Mouse (Mus musculus) hindbrain, embryonic 14.5 days (tissue): ENCODE results near the gene Uevld. TPM values are rescaled to one million over a fixed set of nuclear protein-coding genes. Genes with fewer than 3 reads are reported as not detected.

Experiments used
- ATAC-seq: fragments of 200-750 bp; cut with Nextera tagmentation; 2 replicates; pipeline ENCODE4 v1.8.0; 2017; ENCODE audit warnings: moderate number of reproducible peaks, mild to moderate bottlenecking, moderate TSS enrichment, moderate library complexity; ENCODE audit not compliant: low FRiP score
- DNase-seq: peaks from one replicate; pipeline ENCODE4 v3.0.0-alpha.2; 2015; ENCODE audit warnings: low spot score
- H3K27ac ChIP-seq: fragments of 300-500 bp; sonication (generic); 2 replicates; pipeline ENCODE4 v1.5.1; 2014; ENCODE audit warnings: mild to moderate bottlenecking, moderate library complexity
- H3K27me3 ChIP-seq: fragments of 300-500 bp; sonication (generic); 2 replicates; pipeline ENCODE4 v1.6.1; 2014; ENCODE audit warnings: mild to moderate bottlenecking, low read length, mixed read lengths; ENCODE audit not compliant: control insufficient read depth, insufficient read depth
- H3K36me3 ChIP-seq: fragments of 300-500 bp; sonication (generic); replicated peaks from 2 replicates; pipeline ENCODE4 v1.6.1; 2014; ENCODE audit not compliant: control insufficient read depth, insufficient read depth
- H3K4me1 ChIP-seq: fragments of 300-500 bp; sonication (generic); replicated peaks from 2 replicates; pipeline ENCODE4 v1.6.1; 2014; ENCODE audit warnings: antibody characterized with exemption, low read length, mixed read lengths; ENCODE audit not compliant: control insufficient read depth, insufficient read depth
- H3K4me2 ChIP-seq: fragments of 300-500 bp; sonication (generic); replicated peaks from 2 replicates; pipeline ENCODE4 v1.6.1; 2014; ENCODE audit warnings: mild to moderate bottlenecking, moderate library complexity
- H3K4me3 ChIP-seq: fragments of 300-500 bp; sonication (generic); replicated peaks from 2 replicates; pipeline ENCODE4 v1.5.1; 2014; ENCODE audit warnings: mild to moderate bottlenecking, low read length
- H3K9ac ChIP-seq: fragments of 300-500 bp; sonication (generic); 2 replicates; pipeline ENCODE4 v1.6.1; 2014
- H3K9me3 ChIP-seq: fragments of 300-500 bp; sonication (generic); 2 replicates; pipeline ENCODE4 v1.6.1; 2016; ENCODE audit warnings: low read length; ENCODE audit not compliant: control insufficient read depth
- WGBS: fragments of 180-500 bp; shearing (Covaris S2); extraction: QIAGEN DNeasy Blood & Tissue Kit; methylation state at CpG from one replicate; pipeline ENCODE4 v1.1.7; 2014; 5-methylcytosine and 5-hydroxymethylcytosine counted together
- polyA plus RNA-seq: library from polyadenylated mRNA; unstranded; fragments of >200 nt; fragmentation: Nextera tagmentation; extraction: Ambion mirVana; gene quantifications from 2 replicates; pipeline ENCODE4 v1.2.1, GENCODE M21; 2014

Uevld gene
- 5.3 and 5.6 TPM in 2 replicates for polyA plus RNA-seq

DNA sequence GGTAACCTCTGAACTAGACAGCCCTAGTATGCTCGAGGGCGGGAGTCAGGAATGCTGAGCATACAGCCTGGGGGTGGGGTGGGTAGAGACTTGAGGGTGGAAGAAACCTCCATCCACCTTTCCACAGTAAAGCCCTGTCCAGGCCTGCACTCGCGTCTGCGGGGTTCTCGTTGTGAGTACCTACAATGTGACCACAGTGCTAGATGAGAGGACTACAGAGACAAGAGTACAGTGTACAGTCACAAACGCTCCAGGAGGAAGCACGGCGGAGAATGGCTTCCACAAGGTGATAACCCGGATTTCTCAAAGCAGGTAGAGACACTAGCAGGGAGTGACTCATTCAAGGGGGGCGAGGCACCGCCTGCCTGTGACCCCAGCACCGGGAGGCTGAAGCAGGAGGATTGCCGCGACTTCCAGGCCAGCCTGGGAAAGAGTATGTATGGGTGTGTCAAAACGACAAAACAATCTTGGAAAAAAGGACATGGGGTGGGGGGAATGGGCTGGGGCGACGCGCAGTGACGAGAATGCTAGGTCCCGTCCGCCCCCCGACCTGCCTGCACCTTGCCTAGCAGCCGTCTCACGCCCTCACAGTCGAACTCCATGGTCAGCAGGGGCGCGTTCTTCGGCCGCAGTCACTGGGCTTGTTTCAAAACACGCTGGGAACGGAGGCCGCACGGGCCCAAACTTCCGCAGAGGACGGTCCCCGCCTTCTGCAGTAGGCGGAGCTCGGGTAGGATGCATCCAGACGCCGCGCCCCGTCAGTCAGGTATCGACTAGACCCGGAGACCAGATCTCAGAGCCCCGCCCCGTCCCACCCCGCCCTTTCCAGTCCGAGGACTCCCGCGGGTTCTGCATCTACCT is at the start of gene Uevld:
TSS of gene Uevld (minus strand) at position 697 of the 861 bp plus-strand sequence.
- DNase-seq = peak; percentile 89
- ATAC-seq = peak; percentile 93
- Histone ChIP-seq H3K36me3 (peaks cover 19% of the 10 kb centered on the region), H3K4me2 (peak within 1 kb of the TSS; percentile 83), H3K9ac (peak within 1 kb of the TSS; percentile 80), H3K27ac (peak within 1 kb of the TSS; percentile 38; the same call in 1 of the 2 replicates), H3K27me3 (no peaks in the 10 kb centered on the region), H3K4me3 (peak within 1 kb of the TSS; percentile 69), H3K4me1 (0 out of 2 replicates have a peak, but pooled peaks cover 3% of the 10 kb centered on the region), H3K9me3 (no peaks in the 10 kb centered on the region)
- 1% methylated on average over 49 of the region's 51 CpGs for WGBS

DNA sequence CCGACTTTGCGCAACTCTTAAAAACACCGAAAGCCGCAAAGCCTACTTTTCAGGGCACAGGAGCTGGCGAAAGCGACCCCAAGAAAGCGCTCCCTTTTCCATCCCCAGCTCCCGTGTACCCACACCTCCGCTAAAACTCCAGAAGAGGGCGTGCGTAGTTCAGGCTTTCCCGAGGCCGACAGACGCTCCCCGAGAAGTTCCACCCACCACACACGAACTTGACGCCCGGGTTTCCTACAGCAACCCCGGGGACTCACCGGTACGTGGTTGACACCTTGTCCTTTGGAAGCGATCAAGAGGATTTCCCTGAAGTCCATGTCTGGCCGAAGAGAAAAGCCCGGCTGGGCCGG is 49.5 kb upstream of the Uevld start:
- Histone ChIP-seq H3K4me2 (peak overlapping the region; percentile 90), H3K9ac (peak overlapping the region; percentile 76), H3K36me3 (no peaks in the 10 kb centered on the region), H3K4me1 (peaks cover 34% of the 10 kb centered on the region), H3K27ac (peak overlapping the region; percentile 91), H3K27me3 (no peaks in the 10 kb centered on the region), H3K4me3 (peak overlapping the region; percentile 75), H3K9me3 (no peaks in the 10 kb centered on the region)
- DNase-seq = no peak
- ATAC-seq = peak; percentile 64
- under 1% methylated on average over 25 of the region's 25 CpGs for WGBS

- DNase-seq = no peak
- Histone ChIP-seq H3K36me3 (no peaks in the 10 kb centered on the region), H3K27ac (peak overlapping the region; percentile 91; the same call in 1 of the 2 replicates), H3K9me3 (no peaks in the 10 kb centered on the region), H3K4me2 (peak overlapping the region; percentile 90), H3K27me3 (no peaks in the 10 kb centered on the region), H3K9ac (peak overlapping the region; percentile 76), H3K4me3 (peak overlapping the region; percentile 75), H3K4me1 (peaks cover 39% of the 10 kb centered on the region)
- 25% methylated on average over 21 of the region's 21 CpGs for WGBS
- no peak; the same call in 1 of the 2 replicates for ATAC-seq
These were observed 48.9 kb upstream of the Uevld start for GRCm38 (mm10) chr7:47007109-47007780.

DNA sequence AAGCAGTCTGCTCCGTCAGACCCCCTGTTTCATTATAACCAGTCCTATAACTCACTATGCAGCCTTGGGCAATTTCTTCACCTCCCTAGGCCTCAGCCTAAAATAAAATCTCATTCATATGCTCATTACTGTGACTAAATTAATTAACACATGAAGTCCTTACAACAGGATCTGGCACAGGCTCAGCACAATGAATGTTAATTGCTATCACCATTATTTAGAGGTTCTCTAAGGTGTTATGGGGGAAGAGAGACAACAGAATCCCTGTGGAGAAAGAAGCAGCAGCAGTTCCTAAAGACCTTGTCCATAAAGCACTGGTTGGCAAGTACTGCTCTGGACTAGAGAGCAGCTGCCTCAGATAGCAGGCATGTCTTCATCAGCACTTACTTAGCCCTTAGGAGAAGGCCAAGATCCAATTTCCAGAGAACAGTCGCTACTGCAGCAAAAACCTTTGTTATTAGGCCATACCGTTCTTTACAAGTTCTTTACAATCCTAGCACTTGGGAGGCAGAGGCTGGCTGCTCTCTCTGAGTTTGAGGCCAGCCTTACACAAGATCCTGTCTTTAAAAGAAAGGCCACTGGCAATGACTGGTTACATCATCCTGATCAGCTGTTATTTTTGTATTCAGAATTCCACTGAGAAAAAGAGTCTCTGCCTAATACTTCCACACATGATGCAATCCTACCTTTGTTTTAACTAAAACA is 45.2 kb upstream of the Uevld start:
- H3K27me3 ChIP-seq = no peaks in the 10 kb centered on the region
- H3K36me3 ChIP-seq = peaks cover 7% of the 10 kb centered on the region
- H3K9me3 ChIP-seq = no peaks in the 10 kb centered on the region
- H3K4me2 ChIP-seq = no peak overlapping the region
- no peak overlapping the region for H3K27ac ChIP-seq
- H3K9ac ChIP-seq = 0 out of 2 replicates have a peak overlapping the region, but pooled peaks have one; percentile 31
- H3K4me3 ChIP-seq = no peak overlapping the region
- H3K4me1 ChIP-seq = peaks cover 38% of the 10 kb centered on the region; the same call in 1 of the 2 replicates
- DNase-seq (no peak), ATAC-seq (no peak)
- 21% methylated on average over 3 of the region's 3 CpGs for WGBS

GRCm38 (mm10) chr7:47001900-47002275 is 43.6 kb upstream of the Uevld start:
- Histone ChIP-seq H3K27ac (no peak overlapping the region), H3K4me2 (no peak overlapping the region), H3K9me3 (no peaks in the 10 kb centered on the region), H3K36me3 (peaks cover 23% of the 10 kb centered on the region), H3K4me3 (no peak overlapping the region), H3K4me1 (peaks cover 32% of the 10 kb centered on the region; the same call in 1 of the 2 replicates), H3K9ac (no peak overlapping the region), H3K27me3 (no peaks in the 10 kb centered on the region)
- ATAC-seq (no peak), DNase-seq (no peak)
- 64% methylated on average over 4 of the region's 4 CpGs for WGBS

DNA sequence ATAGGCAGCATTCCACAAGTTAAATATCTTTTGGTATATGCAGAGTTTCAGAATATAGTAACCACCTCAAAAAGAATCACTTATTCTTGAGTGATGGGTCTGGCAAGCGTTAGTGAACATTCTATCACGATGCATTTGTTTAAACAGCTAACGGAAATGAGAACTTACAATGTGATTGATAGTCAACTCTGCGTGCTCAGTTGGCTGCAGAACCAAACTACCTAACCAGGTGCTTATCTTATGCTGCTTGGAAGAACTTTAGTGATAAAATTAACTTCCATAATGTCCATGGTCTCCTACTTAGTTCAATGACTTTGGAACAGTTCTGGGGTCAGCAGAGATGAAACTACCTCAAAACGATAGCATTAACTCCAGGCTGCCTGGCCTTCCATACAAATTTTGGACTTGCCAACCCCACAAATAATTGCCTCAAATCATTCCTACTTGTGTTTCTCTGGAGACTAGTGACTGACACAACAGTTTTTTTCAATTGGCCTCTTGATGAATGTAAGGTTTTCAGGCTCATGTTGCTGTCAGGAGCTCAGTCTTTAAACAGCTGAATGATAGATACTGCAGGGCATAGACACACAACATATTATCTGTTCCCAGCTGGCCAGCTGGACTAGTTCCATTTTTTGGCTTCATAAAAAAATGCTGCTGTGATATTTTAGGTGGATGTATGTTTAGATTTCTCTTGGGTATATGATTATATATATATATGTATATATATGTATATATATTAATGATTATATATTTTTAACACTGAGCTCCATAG is 43.0 kb upstream of the Uevld start:
- peaks cover 28% of the 10 kb centered on the region; the same call in 1 of the 2 replicates for H3K4me1 ChIP-seq
- H3K27me3 ChIP-seq = no peaks in the 10 kb centered on the region
- DNase-seq (no peak), ATAC-seq (no peak)
- no peaks in the 10 kb centered on the region for H3K9me3 ChIP-seq
- H3K9ac ChIP-seq = no peak overlapping the region
- H3K4me2 ChIP-seq = no peak overlapping the region
- no peak overlapping the region for H3K4me3 ChIP-seq
- H3K36me3 ChIP-seq = peaks cover 27% of the 10 kb centered on the region
- no peak overlapping the region for H3K27ac ChIP-seq
- WGBS = 87% methylated on average over 5 of the region's 5 CpGs

DNA sequence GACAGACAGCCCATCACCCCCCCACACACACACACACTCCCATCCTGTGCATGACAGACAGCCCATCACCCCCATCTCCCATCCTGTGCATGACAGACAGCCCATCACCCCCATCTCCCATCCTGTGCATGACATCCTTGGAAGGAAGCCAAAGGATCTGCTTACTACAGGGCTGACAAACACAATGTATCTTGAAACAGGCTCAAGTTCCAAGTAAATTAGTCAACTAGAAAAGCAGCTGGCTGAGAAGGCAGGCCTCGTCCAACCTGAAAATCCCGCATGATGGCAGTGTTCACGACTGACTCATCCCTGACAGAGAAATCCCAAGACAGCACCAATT is 42.3 kb upstream of the Uevld start:
- no peaks in the 10 kb centered on the region for H3K27me3 ChIP-seq
- H3K36me3 ChIP-seq = peaks cover 34% of the 10 kb centered on the region
- WGBS = 45% methylated on average over 3 of the region's 3 CpGs
- no peak overlapping the region for H3K4me2 ChIP-seq
- no peak overlapping the region for H3K27ac ChIP-seq
- H3K4me1 ChIP-seq = peaks cover 28% of the 10 kb centered on the region; the same call in 1 of the 2 replicates
- H3K4me3 ChIP-seq = no peak overlapping the region
- ATAC-seq = peak; percentile 79; the same call in 1 of the 2 replicates
- no peak for DNase-seq
- no peak overlapping the region for H3K9ac ChIP-seq
- H3K9me3 ChIP-seq = no peaks in the 10 kb centered on the region

DNA sequence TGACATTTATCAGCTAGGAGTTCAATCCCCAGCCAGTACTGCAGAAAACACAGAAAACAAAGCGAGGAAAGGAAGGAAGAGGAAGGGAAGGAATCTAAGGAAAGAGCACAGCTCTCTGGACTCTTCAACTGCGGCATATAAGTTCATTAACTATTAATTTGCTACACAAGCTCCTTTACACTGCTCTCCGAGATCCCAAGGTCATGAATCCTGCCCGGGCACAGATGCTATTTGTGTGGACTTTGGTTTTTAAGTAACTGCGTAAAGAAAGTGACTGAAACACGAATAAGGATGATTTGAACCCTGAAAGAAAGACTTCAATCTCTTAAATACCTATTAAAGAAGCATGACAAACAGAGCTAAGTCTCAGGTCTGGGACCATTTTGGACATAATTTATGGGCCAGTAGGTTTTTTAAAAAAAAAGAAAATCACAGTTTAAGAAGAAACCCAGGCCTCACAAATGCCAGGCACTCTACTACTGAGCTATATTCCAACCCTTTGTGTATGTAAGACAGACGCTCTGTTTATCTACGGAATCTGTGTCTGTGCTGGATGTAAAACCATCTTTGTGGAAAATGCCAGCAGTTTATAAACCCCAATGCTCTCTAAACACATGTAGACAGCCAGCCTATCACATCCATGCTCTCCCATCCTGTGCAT is 41.8 kb upstream of the Uevld start:
- Histone ChIP-seq H3K4me2 (no peak overlapping the region), H3K4me3 (no peak overlapping the region), H3K4me1 (peaks cover 28% of the 10 kb centered on the region; the same call in 1 of the 2 replicates), H3K36me3 (peaks cover 38% of the 10 kb centered on the region), H3K9ac (no peak overlapping the region), H3K9me3 (no peaks in the 10 kb centered on the region), H3K27me3 (no peaks in the 10 kb centered on the region), H3K27ac (no peak overlapping the region)
- WGBS = 83% methylated on average over 8 of the region's 8 CpGs
- ATAC-seq (no peak), DNase-seq (no peak)
